Mouse (Mus musculus) heart, embryonic 14.5 days (tissue): Measurements from ENCODE around the gene Trabd2b. TPM values are rescaled to one million over a fixed set of nuclear protein-coding genes. Genes with fewer than 3 reads are reported as not detected.

Experiments
- ATAC-seq: fragments of 200-750 bp; cut with Nextera tagmentation; 2 replicates; pipeline ENCODE4 v1.8.0; 2017; ENCODE audit warnings: low read depth, moderate TSS enrichment; ENCODE audit not compliant: insufficient number of reproducible peaks, insufficient read depth, low FRiP score
- H3K27ac ChIP-seq, 2 experiments: fragments of 200-500 bp in 1 of 2; fragments of 300-500 bp in 1 of 2; sonication (generic) in 1 of 2; replicated peaks in 1 of 2; 2 replicates each; pipeline ENCODE4 v1.5.1; 2012 to 2014; ENCODE audit warnings: low read depth in 2 of 2, low read length in 2 of 2, control low read depth in 1 of 2, mild to moderate bottlenecking in 1 of 2, mixed read lengths in 1 of 2; ENCODE audit not compliant: control insufficient read depth in 1 of 2, insufficient read depth in 1 of 2
- H3K27me3 ChIP-seq: fragments of 300-500 bp; sonication (generic); 2 replicates; pipeline ENCODE4 v1.6.1; 2014; ENCODE audit warnings: mild to moderate bottlenecking, low read length, control low read depth; ENCODE audit not compliant: control insufficient read depth, insufficient read depth
- H3K36me3 ChIP-seq: fragments of 300-500 bp; sonication (generic); 2 replicates; pipeline ENCODE4 v1.6.1; 2014; ENCODE audit warnings: mild to moderate bottlenecking, control low read depth, low read length, mixed read lengths; ENCODE audit not compliant: control insufficient read depth, insufficient read depth
- H3K4me1 ChIP-seq, 2 experiments: fragments of 200-500 bp in 1 of 2; fragments of 300-500 bp in 1 of 2; sonication (generic) in 1 of 2; 2 replicates each; pipeline ENCODE4 v1.6.1; 2012 to 2014; ENCODE audit warnings: low read length in 2 of 2, control low read depth in 1 of 2, mixed read lengths in 1 of 2; ENCODE audit not compliant: control insufficient read depth in 2 of 2, insufficient read depth in 2 of 2
- H3K4me2 ChIP-seq: fragments of 300-500 bp; sonication (generic); 2 replicates; pipeline ENCODE4 v1.6.1; 2014; ENCODE audit warnings: mild to moderate bottlenecking, low read length
- H3K4me3 ChIP-seq, 2 experiments: fragments of 200-500 bp in 1 of 2; fragments of 300-500 bp in 1 of 2; sonication (generic) in 1 of 2; 2 replicates each; pipeline ENCODE4 v1.5.1; 2012 to 2014; ENCODE audit warnings: low read length in 2 of 2, mild to moderate bottlenecking in 2 of 2, control low read depth in 1 of 2, low read depth in 1 of 2, moderate library complexity in 1 of 2; ENCODE audit not compliant: control insufficient read depth in 1 of 2, insufficient read depth in 1 of 2
- H3K9ac ChIP-seq: fragments of 300-500 bp; sonication (generic); 2 replicates; pipeline ENCODE4 v1.6.1; 2014; ENCODE audit warnings: mild to moderate bottlenecking, low read length
- H3K9me3 ChIP-seq: fragments of 300-500 bp; sonication (generic); 2 replicates; pipeline ENCODE4 v1.6.1; 2016; ENCODE audit warnings: low read length, control low read depth; ENCODE audit not compliant: control insufficient read depth
- WGBS: fragments of 180-500 bp; shearing (Covaris S2); extraction: QIAGEN DNeasy Blood & Tissue Kit; methylation state at CpG from one replicate; pipeline ENCODE4 v1.1.7; 2014; 5-methylcytosine and 5-hydroxymethylcytosine counted together
- polyA plus RNA-seq: library from polyadenylated mRNA; unstranded; fragments of >200 nt; fragmentation: Nextera tagmentation; extraction: Ambion mirVana; gene quantifications from 2 replicates; pipeline ENCODE4 v1.2.1, GENCODE M21; 2014

Gene Trabd2b
- polyA plus RNA-seq, 1 experiment from 2014 or later = 2.7 TPM

GRCm38 (mm10) chr4:114651007-114651406 is 244.5 kb downstream of the Trabd2b start:
- H3K27ac ChIP-seq = no peak overlapping the region
- no peak overlapping the region for H3K4me2 ChIP-seq
- no peak overlapping the region for H3K9ac ChIP-seq
- peaks cover 2 to 4% of the 10 kb centered on the region in 2 experiments; a peak in 2 of 4 replicates for H3K4me1 ChIP-seq
- H3K9me3 ChIP-seq = no peaks in the 10 kb centered on the region
- no peak overlapping the region for H3K4me3 ChIP-seq
- no peak for ATAC-seq
- H3K36me3 ChIP-seq = no peaks in the 10 kb centered on the region
- peaks cover 28% of the 10 kb centered on the region for H3K27me3 ChIP-seq
- 57% methylated on average over 3 of the region's 3 CpGs for WGBS

DNA sequence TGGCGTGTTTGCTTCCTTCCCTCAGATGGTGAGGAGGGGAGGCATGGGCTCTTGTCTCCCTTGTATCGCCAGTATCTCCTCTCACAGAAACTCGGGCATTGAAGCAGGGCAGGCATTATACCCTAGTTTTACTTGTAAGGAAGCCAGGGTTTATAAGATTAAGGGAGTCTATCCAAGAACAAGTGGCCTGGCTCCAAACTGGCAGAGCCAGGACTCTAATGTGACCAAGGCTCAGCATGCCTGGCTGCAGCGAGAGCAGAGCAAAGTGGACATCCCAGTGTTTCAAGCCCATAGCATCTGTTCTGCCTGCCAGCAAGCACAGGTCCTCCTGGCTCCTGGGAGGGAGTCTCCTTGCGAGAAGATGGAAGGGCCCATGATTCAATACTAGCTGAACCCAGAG is 245.1 kb downstream of the Trabd2b start:
- Histone ChIP-seq H3K27ac (no peak overlapping the region), H3K9me3 (no peaks in the 10 kb centered on the region), H3K4me2 (no peak overlapping the region), H3K4me1 (peaks cover 2 to 4% of the 10 kb centered on the region in 2 experiments; a peak in 2 of 4 replicates), H3K9ac (no peak overlapping the region), H3K36me3 (no peaks in the 10 kb centered on the region), H3K4me3 (no peak overlapping the region), H3K27me3 (peaks cover 30% of the 10 kb centered on the region)
- 62% methylated on average over 5 of the region's 5 CpGs for WGBS
- ATAC-seq = no peak

- ATAC-seq = no peak
- Histone ChIP-seq H3K27me3 (peaks cover 28% of the 10 kb centered on the region), H3K27ac (no peak overlapping the region)
Observed at GRCm38 (mm10) chr4:114652400-114652799, 245.9 kb downstream of the Trabd2b start.

DNA sequence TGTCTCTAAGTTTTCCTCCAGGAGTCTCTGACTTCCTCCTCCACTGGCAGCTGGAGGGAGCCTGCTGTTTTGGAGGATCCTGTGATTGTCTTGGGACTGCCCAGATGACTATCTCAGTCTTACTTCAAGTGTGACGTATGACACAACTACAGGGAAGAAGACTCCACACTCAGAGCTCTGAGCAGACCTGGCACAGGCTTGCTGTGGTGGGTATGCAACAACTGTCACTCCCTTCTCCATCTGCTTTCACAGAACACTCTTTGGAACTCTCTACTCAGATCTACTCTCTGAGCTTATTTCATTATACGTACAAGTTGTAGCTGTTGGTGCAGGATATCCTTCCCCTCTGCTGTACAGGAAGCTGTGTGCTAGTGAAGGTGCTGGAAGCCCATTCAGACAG is 251.4 kb downstream of the Trabd2b start:
- ATAC-seq = no peak
- H3K9me3 ChIP-seq = no peaks in the 10 kb centered on the region
- H3K27me3 ChIP-seq = peaks cover 7% of the 10 kb centered on the region; the same call in 1 of the 2 replicates
- H3K4me3 ChIP-seq = no peak overlapping the region
- H3K4me2 ChIP-seq = no peak overlapping the region
- no peak overlapping the region for H3K27ac ChIP-seq
- 52% methylated on average over 2 of the region's 2 CpGs for WGBS
- H3K9ac ChIP-seq = no peak overlapping the region
- no peaks in the 10 kb centered on the region for H3K4me1 ChIP-seq
- no peaks in the 10 kb centered on the region for H3K36me3 ChIP-seq

More at GRCm38 (mm10) chr4:114652400-114652799, 245.9 kb downstream of the Trabd2b start:
- Histone ChIP-seq H3K4me3 (no peak overlapping the region), H3K36me3 (no peaks in the 10 kb centered on the region), H3K4me2 (no peak overlapping the region), H3K4me1 (peaks cover 2 to 4% of the 10 kb centered on the region in 2 experiments; a peak in 2 of 4 replicates), H3K9ac (no peak overlapping the region), H3K9me3 (no peaks in the 10 kb centered on the region)
- WGBS = 81% methylated on average over 4 of the region's 4 CpGs

DNA sequence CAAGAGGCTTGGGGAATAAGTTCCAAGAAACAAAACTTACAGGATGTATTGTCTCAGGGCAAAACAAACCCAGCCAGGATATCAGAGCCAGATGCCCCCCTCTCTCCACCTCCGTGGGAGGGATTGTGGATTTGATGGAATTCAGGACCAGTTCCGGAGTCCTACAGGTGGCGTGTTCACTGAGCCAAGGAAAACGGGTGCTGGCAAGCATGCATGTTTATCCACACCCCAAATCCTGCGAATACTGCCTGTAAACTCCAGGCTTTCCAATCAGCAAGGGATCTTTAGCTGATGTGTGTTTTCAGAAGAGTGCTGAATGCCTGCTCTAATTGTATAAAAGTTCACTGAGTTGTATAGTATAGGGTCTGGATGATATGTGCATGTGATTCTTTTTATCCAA is 253.4 kb downstream of the Trabd2b start:
- ATAC-seq = no peak
- 44% methylated on average over 5 of the region's 5 CpGs for WGBS
- Histone ChIP-seq H3K9ac (no peak overlapping the region), H3K4me1 (no peaks in the 10 kb centered on the region), H3K27me3 (peaks cover 15% of the 10 kb centered on the region), H3K4me3 (no peak overlapping the region), H3K9me3 (no peaks in the 10 kb centered on the region), H3K36me3 (no peaks in the 10 kb centered on the region), H3K4me2 (no peak overlapping the region), H3K27ac (no peak overlapping the region)

GRCm38 (mm10) chr4:114664063-114665036 is 257.8 kb downstream of the Trabd2b start:
- H3K4me1 ChIP-seq = peaks cover 7 to 8% of the 10 kb centered on the region in 2 experiments; a peak in 3 of 4 replicates
- H3K9ac ChIP-seq = no peak overlapping the region
- no peak overlapping the region for H3K27ac ChIP-seq
- no peaks in the 10 kb centered on the region for H3K9me3 ChIP-seq
- no peaks in the 10 kb centered on the region for H3K36me3 ChIP-seq
- H3K4me3 ChIP-seq = no peak overlapping the region
- H3K27me3 ChIP-seq = peaks cover 55% of the 10 kb centered on the region
- no peak overlapping the region for H3K4me2 ChIP-seq
- no peak; the same call in 1 of the 2 replicates for ATAC-seq
- 51% methylated on average over 9 of the region's 9 CpGs for WGBS
